Mouse (Mus musculus): Measurements from ENCODE around the gene Olfr1234. TPM values are rescaled to one million over a fixed set of nuclear protein-coding genes. Genes with fewer than 3 reads are reported as not detected.

The Olfr1234 gene
- polyA plus RNA-seq (2011; ENCODE audit: insufficient read length, low read depth, missing spikeins): not detected in 2 replicates

- H3K4me3 ChIP-seq (ENCODE audit: insufficient read depth, low read length): no peak within 1 kb of the TSS
- TF ChIP-seq CTCF (IDR thresholded peaks at IDR 0.05; ENCODE audit: borderline replicate concordance, insufficient read depth, low read length) (no peak), POLR2A (IDR thresholded peaks at IDR 0.05; ENCODE audit: low read depth, low read length) (no peak)
- H3K27ac ChIP-seq (ENCODE audit: insufficient read depth, low read length): no peak within 1 kb of the TSS
- no peaks in the 10 kb centered on the region for H3K4me1 ChIP-seq (ENCODE audit: control insufficient read depth, insufficient read depth, low read length)
These were observed at the start of gene Olfr1234 for GRCm38 (mm10) chr2:89364765-89365164. TSS of gene Olfr1234 (minus strand) at chr2:89364865.

GRCm38 (mm10) chr2:89409576-89409975 lies 44.9 kb upstream of the Olfr1234 start, which contains the start of gene Olfr1238:
TSS of gene Olfr1238 (minus strand) at chr2:89409676.
- H3K4me1 ChIP-seq (ENCODE audit: control insufficient read depth, insufficient read depth, low read length): no peaks in the 10 kb centered on the region
- no peak within 1 kb of the TSS for H3K27ac ChIP-seq (ENCODE audit: insufficient read depth, low read length)
- no peak within 1 kb of the TSS for H3K4me3 ChIP-seq (ENCODE audit: insufficient read depth, low read length)
- no peak for TF ChIP-seq CTCF (IDR thresholded peaks at IDR 0.05; ENCODE audit: borderline replicate concordance, insufficient read depth, low read length)
- no peak for TF ChIP-seq POLR2A (IDR thresholded peaks at IDR 0.05; ENCODE audit: low read depth, low read length)

GRCm38 (mm10) chr2:89400882-89401281 lies 36.2 kb upstream of the Olfr1234 start:
- H3K4me1 ChIP-seq (ENCODE audit: control insufficient read depth, insufficient read depth, low read length): no peaks in the 10 kb centered on the region
- TF ChIP-seq POLR2A (IDR thresholded peaks at IDR 0.05; ENCODE audit: low read depth, low read length) (no peak), CTCF (IDR thresholded peaks at IDR 0.05; ENCODE audit: borderline replicate concordance, insufficient read depth, low read length) (no peak)
- H3K4me3 ChIP-seq (ENCODE audit: insufficient read depth, low read length): no peak overlapping the region
- H3K27ac ChIP-seq (ENCODE audit: insufficient read depth, low read length): no peak overlapping the region

GRCm38 (mm10) chr2:89342298-89342697 lies 22.4 kb downstream of the Olfr1234 start, which contains the start of gene Olfr1233:
TSS of gene Olfr1233 (minus strand) at chr2:89342398.
- Histone ChIP-seq H3K4me3 (ENCODE audit: insufficient read depth, low read length) (no peak within 1 kb of the TSS), H3K4me1 (ENCODE audit: control insufficient read depth, insufficient read depth, low read length) (no peaks in the 10 kb centered on the region), H3K27ac (ENCODE audit: insufficient read depth, low read length) (no peak within 1 kb of the TSS)
- TF ChIP-seq POLR2A (IDR thresholded peaks at IDR 0.05; ENCODE audit: low read depth, low read length) (no peak), CTCF (IDR thresholded peaks at IDR 0.05; ENCODE audit: borderline replicate concordance, insufficient read depth, low read length) (no peak)

GRCm38 (mm10) chr2:89329575-89329974 lies 35.1 kb downstream of the Olfr1234 start, which contains the start of gene Olfr1232:
TSS of gene Olfr1232 (minus strand) at chr2:89329675.
- H3K4me3 ChIP-seq (ENCODE audit: insufficient read depth, low read length): no peak within 1 kb of the TSS

More at GRCm38 (mm10) chr2:89329575-89329974, 35.1 kb downstream of the Olfr1234 start, which contains the start of gene Olfr1232:
- Histone ChIP-seq H3K27ac (ENCODE audit: insufficient read depth, low read length) (no peak within 1 kb of the TSS), H3K4me1 (ENCODE audit: control insufficient read depth, insufficient read depth, low read length) (no peaks in the 10 kb centered on the region)
- no peak for TF ChIP-seq CTCF (IDR thresholded peaks at IDR 0.05; ENCODE audit: borderline replicate concordance, insufficient read depth, low read length)
- no peak for TF ChIP-seq POLR2A (IDR thresholded peaks at IDR 0.05; ENCODE audit: low read depth, low read length)

Other genes starting within 250 kb of the Olfr1234 start
- not detected in 2 replicates for gene Olfr1221, start 247.6 kb downstream of the Olfr1234 start, polyA plus RNA-seq (2011; ENCODE audit: insufficient read length, low read depth, missing spikeins)
- gene Olfr1222, start 231.8 kb downstream of the Olfr1234 start, polyA plus RNA-seq (2011; ENCODE audit: insufficient read length, low read depth, missing spikeins): not detected in 2 replicates
- not detected in 2 replicates for gene Olfr1223, start 213.3 kb downstream of the Olfr1234 start, polyA plus RNA-seq (2011; ENCODE audit: insufficient read length, low read depth, missing spikeins)
- not detected in 2 replicates for gene Olfr1224-ps1, start 200.8 kb downstream of the Olfr1234 start, polyA plus RNA-seq (2011; ENCODE audit: insufficient read length, low read depth, missing spikeins)
- gene Olfr1225, start 190.2 kb downstream of the Olfr1234 start, polyA plus RNA-seq (2011; ENCODE audit: insufficient read length, low read depth, missing spikeins): not detected in 2 replicates
- gene Olfr1226, start 164.8 kb downstream of the Olfr1234 start, polyA plus RNA-seq (2011; ENCODE audit: insufficient read length, low read depth, missing spikeins): not detected in 2 replicates
- not detected in 2 replicates for gene Olfr1228, start 110.8 kb downstream of the Olfr1234 start, polyA plus RNA-seq (2011; ENCODE audit: insufficient read length, low read depth, missing spikeins)
- not detected in 2 replicates for gene Olfr1229, start 76.9 kb downstream of the Olfr1234 start, polyA plus RNA-seq (2011; ENCODE audit: insufficient read length, low read depth, missing spikeins)
- gene Olfr1230, start 67.6 kb downstream of the Olfr1234 start, polyA plus RNA-seq (2011; ENCODE audit: insufficient read length, low read depth, missing spikeins): not detected in 2 replicates
- not detected in 2 replicates for gene Olfr1231, start 57.8 kb downstream of the Olfr1234 start, polyA plus RNA-seq (2011; ENCODE audit: insufficient read length, low read depth, missing spikeins)
- not detected in 2 replicates for gene Olfr1232, start 35.2 kb downstream of the Olfr1234 start, polyA plus RNA-seq (2011; ENCODE audit: insufficient read length, low read depth, missing spikeins)
- gene Olfr1233, start 22.5 kb downstream of the Olfr1234 start, polyA plus RNA-seq (2011; ENCODE audit: insufficient read length, low read depth, missing spikeins): not detected in 2 replicates
- not detected in 2 replicates for gene Olfr1238, start 44.8 kb upstream of the Olfr1234 start, polyA plus RNA-seq (2011; ENCODE audit: insufficient read length, low read depth, missing spikeins)
- gene Olfr1239, start 55.5 kb upstream of the Olfr1234 start, polyA plus RNA-seq (2011; ENCODE audit: insufficient read length, low read depth, missing spikeins): not detected in 2 replicates
- gene Olfr1240, start 78.1 kb upstream of the Olfr1234 start, polyA plus RNA-seq (2011; ENCODE audit: insufficient read length, low read depth, missing spikeins): not detected in 2 replicates
- gene Olfr1241, start 122.3 kb upstream of the Olfr1234 start, polyA plus RNA-seq (2011; ENCODE audit: insufficient read length, low read depth, missing spikeins): not detected in 2 replicates
- not detected in 2 replicates for gene Olfr1242, start 133.5 kb upstream of the Olfr1234 start, polyA plus RNA-seq (2011; ENCODE audit: insufficient read length, low read depth, missing spikeins)
- gene Olfr1243, start 166.6 kb upstream of the Olfr1234 start, polyA plus RNA-seq (2011; ENCODE audit: insufficient read length, low read depth, missing spikeins): not detected in 2 replicates
- not detected in 2 replicates for gene Olfr1245, start 213.6 kb upstream of the Olfr1234 start, polyA plus RNA-seq (2011; ENCODE audit: insufficient read length, low read depth, missing spikeins)
- gene Olfr1246, start 228.3 kb upstream of the Olfr1234 start, polyA plus RNA-seq (2011; ENCODE audit: insufficient read length, low read depth, missing spikeins): not detected in 2 replicates
- not detected in 2 replicates for gene Olfr1247, start 249.3 kb upstream of the Olfr1234 start, polyA plus RNA-seq (2011; ENCODE audit: insufficient read length, low read depth, missing spikeins)

Data from embryonic fibroblast, embryonic 13.5 days (primary cell).